Mouse (Mus musculus) 416B (cell line): ENCODE results near the gene B4galt5.

ENCODE experiments used
- DNase-seq: peaks from one replicate; pipeline ENCODE4 v3.0.0; 2011; ENCODE audit warnings: low read depth

B4galt5 gene

GRCm38 (mm10) chr2:167278751-167279526, 70.0 kb downstream of the B4galt5 start:
- peak; percentile 60 for DNase-seq

GRCm38 (mm10) chr2:167278011-167278410, 71.0 kb downstream of the B4galt5 start:
- DNase-seq = no peak

GRCm38 (mm10) chr2:167277026-167277425, 72.0 kb downstream of the B4galt5 start:
- DNase-seq = no peak

- no peak for DNase-seq
Measured at GRCm38 (mm10) chr2:167275856-167276255, 73.1 kb downstream of the B4galt5 start.

GRCm38 (mm10) chr2:167274713-167275465, 74.1 kb downstream of the B4galt5 start:
- no peak for DNase-seq

GRCm38 (mm10) chr2:167273206-167273740, 75.7 kb downstream of the B4galt5 start:
- peak; percentile 91 for DNase-seq

- DNase-seq = peak; percentile 44
Measured at GRCm38 (mm10) chr2:167272706-167273105, 76.3 kb downstream of the B4galt5 start.

- DNase-seq = no peak
Measured at GRCm38 (mm10) chr2:167271121-167271521, 77.9 kb downstream of the B4galt5 start.

GRCm38 (mm10) chr2:167270496-167270895, 78.5 kb downstream of the B4galt5 start:
- DNase-seq = no peak

GRCm38 (mm10) chr2:167268721-167269120, 80.3 kb downstream of the B4galt5 start:
- DNase-seq = no peak

- DNase-seq = no peak
Measured at GRCm38 (mm10) chr2:167268411-167268690, 80.6 kb downstream of the B4galt5 start.

GRCm38 (mm10) chr2:167267531-167268410, 81.2 kb downstream of the B4galt5 start:
- no peak for DNase-seq

- no peak for DNase-seq
Measured at GRCm38 (mm10) chr2:167266231-167266630, 82.8 kb downstream of the B4galt5 start.

- DNase-seq = no peak
Measured at GRCm38 (mm10) chr2:167265806-167266205, 83.2 kb downstream of the B4galt5 start.

GRCm38 (mm10) chr2:167265021-167265420, 84.0 kb downstream of the B4galt5 start:
- DNase-seq = no peak

- no peak for DNase-seq
Measured at GRCm38 (mm10) chr2:167263931-167264330, 85.1 kb downstream of the B4galt5 start.

GRCm38 (mm10) chr2:167263040-167263810, 85.8 kb downstream of the B4galt5 start:
- no peak for DNase-seq

- no peak for DNase-seq
Measured at GRCm38 (mm10) chr2:167262433-167262832, 86.5 kb downstream of the B4galt5 start.

GRCm38 (mm10) chr2:167261106-167261505, 87.9 kb downstream of the B4galt5 start:
- DNase-seq = no peak

GRCm38 (mm10) chr2:167257790-167258189, 91.2 kb downstream of the B4galt5 start:
- DNase-seq = no peak

- DNase-seq = no peak
Measured at GRCm38 (mm10) chr2:167254808-167255207, 94.2 kb downstream of the B4galt5 start.
